Mouse (Mus musculus): ENCODE measurements around the gene Tmtc2. TPM values are rescaled to one million over a fixed set of nuclear protein-coding genes. Genes with fewer than 3 reads are reported as not detected.

Gene Tmtc2
- total RNA-seq (2022) = 1 to 10 TPM in 1 of 4 experiments, under 1 TPM in 3; 0.77 to 1.2 (median 0.95) TPM

GRCm38 (mm10) chr10:105573908-105574694 lies at the start of gene Tmtc2:
TSS of gene Tmtc2 (minus strand) at chr10:105574451.
- DNase-seq (ENCODE audit: low spot score in 2 of 2) = peak; percentile 62 to 69

- DNase-seq (ENCODE audit: low spot score in 2 of 2) = no peak
These were observed 37.9 kb upstream of the Tmtc2 start for GRCm38 (mm10) chr10:105612117-105612516.

- DNase-seq (ENCODE audit: low spot score in 2 of 2) = no peak
These were observed 24.6 kb upstream of the Tmtc2 start for GRCm38 (mm10) chr10:105598826-105599225.

- DNase-seq (ENCODE audit: low spot score in 2 of 2) = no peak
These were observed 23.0 kb upstream of the Tmtc2 start for GRCm38 (mm10) chr10:105597226-105597625.

- no peak for DNase-seq (ENCODE audit: low spot score in 2 of 2)
These were observed 21.3 kb upstream of the Tmtc2 start for GRCm38 (mm10) chr10:105595480-105596102.

GRCm38 (mm10) chr10:105588141-105588540 lies 13.9 kb upstream of the Tmtc2 start:
- DNase-seq (ENCODE audit: low spot score in 2 of 2) = no peak

- no peak for DNase-seq (ENCODE audit: low spot score in 2 of 2)
These were observed 5.1 kb upstream of the Tmtc2 start for GRCm38 (mm10) chr10:105579318-105579717.

GRCm38 (mm10) chr10:105578291-105578845 lies 4.1 kb upstream of the Tmtc2 start:
- DNase-seq (ENCODE audit: low spot score in 2 of 2) = no peak

GRCm38 (mm10) chr10:105574695-105575660 lies 727 bp upstream of the Tmtc2 start:
- DNase-seq (ENCODE audit: low spot score in 2 of 2) = peak; percentile 83 to 84

GRCm38 (mm10) chr10:105573306-105573907 lies 844 bp downstream of the Tmtc2 start:
- peak in 1 of 2 experiments; percentile 3 for DNase-seq (ENCODE audit: low spot score in 2 of 2)

- DNase-seq (ENCODE audit: low spot score in 2 of 2) = no peak
These were observed 1.4 kb downstream of the Tmtc2 start for GRCm38 (mm10) chr10:105572829-105573228.

- no peak for DNase-seq (ENCODE audit: low spot score in 2 of 2)
These were observed 1.9 kb downstream of the Tmtc2 start for GRCm38 (mm10) chr10:105572301-105572700.

GRCm38 (mm10) chr10:105571831-105572230 lies 2.4 kb downstream of the Tmtc2 start:
- no peak for DNase-seq (ENCODE audit: low spot score in 2 of 2)

GRCm38 (mm10) chr10:105571019-105571418 lies 3.2 kb downstream of the Tmtc2 start:
- DNase-seq (ENCODE audit: low spot score in 2 of 2) = no peak

- DNase-seq (ENCODE audit: low spot score in 2 of 2) = no peak
These were observed 4.7 kb downstream of the Tmtc2 start for GRCm38 (mm10) chr10:105569573-105569972.

- no peak for DNase-seq (ENCODE audit: low spot score in 2 of 2)
These were observed 6.3 kb downstream of the Tmtc2 start for GRCm38 (mm10) chr10:105567825-105568531.

GRCm38 (mm10) chr10:105561548-105561947 lies 12.7 kb downstream of the Tmtc2 start:
- no peak for DNase-seq (ENCODE audit: low spot score in 2 of 2)

- DNase-seq (ENCODE audit: low spot score in 2 of 2) = no peak
These were observed 16.7 kb downstream of the Tmtc2 start for GRCm38 (mm10) chr10:105557581-105557980.

GRCm38 (mm10) chr10:105556890-105557572 lies 17.2 kb downstream of the Tmtc2 start:
- DNase-seq (ENCODE audit: low spot score in 2 of 2) = no peak

- DNase-seq (ENCODE audit: low spot score in 2 of 2) = no peak
These were observed 20.1 kb downstream of the Tmtc2 start for GRCm38 (mm10) chr10:105554153-105554552.
